Mouse (Mus musculus) heart, adult 2 months (tissue): ENCODE results near the gene Gnat1. TPM values are rescaled to one million over a fixed set of nuclear protein-coding genes. Genes with fewer than 3 reads are reported as not detected.

Experiments used
- DNase-seq, 2 experiments: peaks; one replicate each; pipeline ENCODE4 v3.0.0; 2021
- H3K27ac ChIP-seq: fragments of 200-600 bp; 2 replicates; pipeline ENCODE4 v1.8.1; 2022
- H3K27me3 ChIP-seq: fragments of 200-500 bp; 2 replicates; pipeline ENCODE4 v1.6.1; 2012; ENCODE audit warnings: mild to moderate bottlenecking, low read length, inconsistent platforms, mixed read lengths; ENCODE audit not compliant: control insufficient read depth, insufficient read depth
- H3K36me3 ChIP-seq: fragments of 200-500 bp; 2 replicates; pipeline ENCODE4 v1.6.1; 2012; ENCODE audit warnings: low read length, inconsistent platforms; ENCODE audit not compliant: control insufficient read depth, insufficient read depth
- H3K4me1 ChIP-seq: fragments of 200-500 bp; 2 replicates; pipeline ENCODE4 v1.6.1; 2011; ENCODE audit warnings: low read length; ENCODE audit not compliant: control insufficient read depth, insufficient read depth
- H3K4me3 ChIP-seq: fragments of 200-600 bp; 2 replicates; pipeline ENCODE4 v1.8.1; 2022
- H3K79me2 ChIP-seq: fragments of 200-500 bp; replicated peaks from 2 replicates; pipeline ENCODE4 v1.6.1; 2012; ENCODE audit warnings: mild to moderate bottlenecking, inconsistent platforms, low read length, moderate library complexity, mixed read lengths; ENCODE audit not compliant: control insufficient read depth, insufficient read depth
- H3K9ac ChIP-seq: fragments of 200-500 bp; 2 replicates; pipeline ENCODE4 v1.6.1; 2012; ENCODE audit warnings: low read depth, mild to moderate bottlenecking, control low read depth, inconsistent platforms, low read length, mixed read lengths
- CTCF ChIP-seq: fragments of 200-600 bp; IDR thresholded peaks from 2 replicates; pipeline ENCODE4 v1.8.1; 2022; ENCODE audit warnings: antibody characterized with exemption, mild to moderate bottlenecking, moderate library complexity
- EP300 ChIP-seq: fragments of 200-500 bp; IDR thresholded peaks from 2 replicates; pipeline ENCODE4 v1.6.1; 2011; ENCODE audit warnings: low read depth, low read length, control low read depth; ENCODE audit not compliant: insufficient read depth
- POLR2A ChIP-seq: fragments of 200-500 bp; IDR thresholded peaks from 2 replicates; pipeline ENCODE4 v1.6.1; 2011; ENCODE audit warnings: mild to moderate bottlenecking, low read depth, low read length, control low read depth; ENCODE audit not compliant: insufficient read depth
- WGBS: fragments of 180-500 bp; shearing (Covaris S2); methylation state at CpG from one replicate; pipeline ENCODE4 v1.1.7; 2018; 5-methylcytosine and 5-hydroxymethylcytosine counted together
- intact Hi-C: fragments of 180-260 bp; cut with DNase I; formaldehyde crosslinking; loops from one replicate; pipeline ENCODE4 v1.15.1; 2025
- polyA plus RNA-seq: library from polyadenylated mRNA; depleted of rRNA; stranded (reverse); fragments of >200 nt; gene quantifications from 2 replicates; pipeline ENCODE4 v1.2.3, GENCODE M21; 2012
- total RNA-seq, 2 experiments: library from RNA; stranded (reverse); gene quantifications; 2 replicates each; pipeline ENCODE4 v1.2.3; 2021

The Gnat1 gene
- total and polyA plus RNA-seq, 3 experiments, result not detected

- Histone ChIP-seq H3K27me3 (no peaks in the 10 kb centered on the region), H3K4me1 (0 out of 2 replicates have a peak, but pooled peaks cover under 1% of the 10 kb centered on the region), H3K9ac (no peak overlapping the region), H3K36me3 (no peaks in the 10 kb centered on the region), H3K79me2 (no peaks in the 10 kb centered on the region), H3K4me3 (no peak overlapping the region), H3K27ac (no peak overlapping the region)
- WGBS, result 89% methylated on average over 6 of the region's 6 CpGs
- DNase-seq, result no peak
- no peak for TF ChIP-seq POLR2A
- TF ChIP-seq CTCF, result no peak
- no peak for TF ChIP-seq EP300
- intact Hi-C loops, result no loop called here
These were observed 21.4 kb downstream of the Gnat1 start for GRCm38 (mm10) chr9:107658096-107658495.

GRCm38 (mm10) chr9:107657144-107657543 lies 22.4 kb downstream of the Gnat1 start:
- Histone ChIP-seq H3K36me3 (no peaks in the 10 kb centered on the region), H3K27ac (no peak overlapping the region), H3K79me2 (no peaks in the 10 kb centered on the region), H3K9ac (no peak overlapping the region), H3K27me3 (no peaks in the 10 kb centered on the region), H3K4me3 (no peak overlapping the region), H3K4me1 (no peaks in the 10 kb centered on the region)
- no peak for TF ChIP-seq CTCF
- no peak for TF ChIP-seq POLR2A
- no peak for TF ChIP-seq EP300
- no peak for DNase-seq
- 84% methylated on average over 5 of the region's 5 CpGs for WGBS
- intact Hi-C loops, result no loop called here

GRCm38 (mm10) chr9:107654585-107654984 lies 24.9 kb downstream of the Gnat1 start:
- H3K4me3 ChIP-seq, result no peak overlapping the region
- WGBS, result 79% methylated on average over 4 of the region's 4 CpGs
- H3K27me3 ChIP-seq, result no peaks in the 10 kb centered on the region
- TF ChIP-seq CTCF, result no peak
- TF ChIP-seq EP300, result no peak
- no peak for TF ChIP-seq POLR2A
- no peaks in the 10 kb centered on the region for H3K79me2 ChIP-seq
- intact Hi-C loops, result no loop called here
- no peak overlapping the region for H3K9ac ChIP-seq
- H3K27ac ChIP-seq, result no peak overlapping the region
- no peaks in the 10 kb centered on the region for H3K4me1 ChIP-seq
- no peak for DNase-seq
- no peaks in the 10 kb centered on the region for H3K36me3 ChIP-seq

GRCm38 (mm10) chr9:107653474-107653873 lies 26.0 kb downstream of the Gnat1 start:
- Histone ChIP-seq H3K4me1 (no peaks in the 10 kb centered on the region), H3K79me2 (no peaks in the 10 kb centered on the region), H3K27me3 (no peaks in the 10 kb centered on the region), H3K4me3 (no peak overlapping the region), H3K27ac (no peak overlapping the region), H3K36me3 (no peaks in the 10 kb centered on the region), H3K9ac (no peak overlapping the region)
- DNase-seq, result no peak
- WGBS, result 72% methylated on average over 2 of the region's 2 CpGs
- intact Hi-C loops, result no loop called here
- TF ChIP-seq POLR2A, result no peak
- TF ChIP-seq CTCF, result no peak
- no peak for TF ChIP-seq EP300

- Histone ChIP-seq H3K36me3 (no peaks in the 10 kb centered on the region), H3K79me2 (no peaks in the 10 kb centered on the region), H3K9ac (no peak overlapping the region), H3K27me3 (no peaks in the 10 kb centered on the region), H3K27ac (no peak overlapping the region), H3K4me3 (no peak overlapping the region), H3K4me1 (no peaks in the 10 kb centered on the region)
- DNase-seq, result no peak
- 37% methylated on average over 12 of the region's 12 CpGs for WGBS
- TF ChIP-seq POLR2A, result no peak
- TF ChIP-seq CTCF, result no peak
- TF ChIP-seq EP300, result no peak
- intact Hi-C loops, result no loop called here
These were observed 28.6 kb downstream of the Gnat1 start for GRCm38 (mm10) chr9:107650708-107651481.

GRCm38 (mm10) chr9:107650225-107650624 lies 29.3 kb downstream of the Gnat1 start:
- whole genome bisulfite sequencing, result 71% methylated on average over 7 of the region's 7 CpGs
- Histone ChIP-seq H3K79me2 (no peaks in the 10 kb centered on the region), H3K27ac (no peak overlapping the region), H3K36me3 (no peaks in the 10 kb centered on the region), H3K27me3 (no peaks in the 10 kb centered on the region), H3K9ac (no peak overlapping the region), H3K4me3 (no peak overlapping the region), H3K4me1 (peaks cover 1% of the 10 kb centered on the region)
- no peak for DNase-seq
- intact Hi-C loops, result no loop called here
- TF ChIP-seq POLR2A, result no peak
- TF ChIP-seq EP300, result no peak
- no peak for TF ChIP-seq CTCF
